9 mouse cellular contexts compared by ENCODE assay signal in the genomic region with DNA sequence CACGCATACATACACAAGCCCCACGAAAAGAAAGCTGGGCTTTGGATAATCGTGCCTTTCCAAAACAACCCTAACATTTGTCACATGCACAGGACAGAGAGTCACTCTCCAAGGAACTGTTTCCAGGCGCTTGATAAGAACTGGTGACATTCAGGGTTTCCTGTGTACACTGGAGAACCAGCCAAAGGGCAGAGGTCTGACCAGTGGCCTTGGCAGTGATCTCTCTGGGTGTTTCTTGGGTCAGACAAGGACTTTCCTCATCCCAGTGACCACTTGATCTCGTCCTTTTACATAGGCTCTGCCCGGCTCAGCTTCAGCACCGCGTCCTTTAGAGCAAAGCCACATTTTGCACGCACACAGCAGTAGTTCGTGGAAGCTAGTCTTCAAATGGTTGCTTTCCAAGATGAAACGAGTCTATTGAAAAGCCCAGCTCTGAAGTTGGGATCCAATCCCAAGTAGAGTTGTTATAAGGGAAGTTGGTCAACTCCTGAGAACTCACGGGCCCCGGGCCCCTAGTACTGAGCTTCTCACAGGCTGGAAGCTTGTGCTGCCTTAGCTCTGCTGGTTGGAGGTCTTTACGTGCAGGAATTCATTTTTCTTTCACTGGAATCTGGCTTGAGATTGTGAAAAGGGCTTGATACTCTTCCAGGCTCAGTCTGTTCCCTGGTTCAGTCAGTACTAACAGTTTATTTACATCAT. TPM values are rescaled to one million over a fixed set of nuclear protein-coding genes. Genes with fewer than 3 reads are reported as not detected.
DNase-seq lines count a peak whose midpoint lies in the region; ATAC-seq lines count a peak whose summit lies in the region.
"Had no signal": no experiment of that assay in that cellular context is flagged by ENCODE, and none has a peak within 500 bp of the region (broad histone marks: within the 10 kb centered on the region; RNA-seq: fewer than 3 reads in every experiment).

No protein-coding gene starts in this region.

- WGBS in midbrain, embryonic 11.5 days: 82% methylated on average over 14 of the region's 14 CpGs
- WGBS in midbrain, embryonic 16.5 days: 74% methylated on average over 14 of the region's 14 CpGs

- no peaks in the 10 kb centered on the region for H3K4me1 ChIP-seq in midbrain, embryonic 11.5 days (ENCODE audit: control insufficient read depth, insufficient read depth, low read length)
- peaks cover 8% of the 10 kb centered on the region for H3K4me1 ChIP-seq in midbrain, embryonic 16.5 days (ENCODE audit: control insufficient read depth, insufficient read depth, low read length)

- H3K36me3 ChIP-seq in midbrain, embryonic 11.5 days (ENCODE audit: control insufficient read depth, insufficient read depth, low read length): no peaks in the 10 kb centered on the region
- H3K36me3 ChIP-seq in midbrain, embryonic 16.5 days (ENCODE audit: control insufficient read depth, insufficient read depth, low read length): no peaks in the 10 kb centered on the region

- no peak overlapping the region for H3K4me2 ChIP-seq in midbrain, embryonic 11.5 days
- H3K4me2 ChIP-seq in midbrain, embryonic 16.5 days (ENCODE audit: low read length): no peak overlapping the region

- H3K9me3 ChIP-seq in midbrain, embryonic 11.5 days (ENCODE audit: control insufficient read depth, low read length): no peaks in the 10 kb centered on the region
- no peaks in the 10 kb centered on the region for H3K9me3 ChIP-seq in midbrain, embryonic 16.5 days (replicated peaks; ENCODE audit: control insufficient read depth, low read length, poor library complexity, severe bottlenecking)

- DNase-seq in adrenal gland, adult (ENCODE audit: inconsistent age in 2 of 2, low spot score in 1 of 2): peak; percentile 77
- DNase-seq in adrenal gland, postnatal 4 days (ENCODE audit: low spot score in 2 of 2): no peak
- DNase-seq in midbrain, embryonic 11.5 days (ENCODE audit: low spot score, missing footprints): peak; percentile 84
- peak; percentile 59 to 70 for DNase-seq in kidney, postnatal 36 days
- DNase-seq in left cerebral cortex, adult 11 months (ENCODE audit: low spot score): no peak
- no peak for DNase-seq in left cerebral cortex, adult 8-10 months (ENCODE audit: low spot score in 2 of 2)
- DNase-seq in layer of hippocampus, postnatal 36 days: no peak

- H3K4me3 ChIP-seq in midbrain, embryonic 11.5 days (ENCODE audit: low read depth, low read length): no peak overlapping the region
- H3K4me3 ChIP-seq in midbrain, embryonic 16.5 days (ENCODE audit: low read depth, low read length): no peak overlapping the region

- no peak overlapping the region for H3K27ac ChIP-seq in midbrain, embryonic 11.5 days (ENCODE audit: low read depth, low read length)
- H3K27ac ChIP-seq in midbrain, embryonic 16.5 days (ENCODE audit: low read length): no peak overlapping the region
- H3K27ac ChIP-seq: hindbrain, postnatal 0 days had no signal

- H3K27me3 ChIP-seq in midbrain, embryonic 11.5 days (ENCODE audit: control insufficient read depth, insufficient read depth, low read length): no peaks in the 10 kb centered on the region
- H3K27me3 ChIP-seq in midbrain, embryonic 16.5 days (ENCODE audit: control insufficient read depth, insufficient read depth, low read depth, low read length): no peaks in the 10 kb centered on the region

- no peak overlapping the region for H3K9ac ChIP-seq in midbrain, embryonic 11.5 days (ENCODE audit: low read length)
- H3K9ac ChIP-seq in midbrain, embryonic 16.5 days (ENCODE audit: low read depth, low read length): no peak overlapping the region

- ATAC-seq in midbrain, embryonic 11.5 days (ENCODE audit: low FRiP score): no peak
- no peak for ATAC-seq in midbrain, embryonic 16.5 days

RNA-seq across cellular contexts. Expression of a gene that starts 34.4 kb away (rescaled TPM):
- total RNA-seq in adrenal gland, postnatal 4 days (2021): 10 to 100 TPM; 24.2 to 28.3 TPM
- 0.65 and 0.93 TPM in 2 replicates for polyA plus RNA-seq in midbrain, embryonic 11.5 days (2014; fragmentation: Nextera tagmentation; extraction: Ambion mirVana)
- 0.92 and 1.5 TPM in 2 replicates for polyA plus RNA-seq in midbrain, embryonic 16.5 days (2015; fragmentation: Nextera tagmentation; extraction: Ambion mirVana)
- 1 to 10 TPM; 4.7 to 6.5 (median 5.6) TPM for total RNA-seq in left cerebral cortex, adult 8-10 months (2022)
- total RNA-seq in layer of hippocampus, postnatal 36 days (2021): 1 to 10 TPM; 2.7 to 3.4 TPM

Comparison
In these comparisons a context has a peak if more than half of its experiments do, and no peak if none do; other contexts are left out.
1. DNase-seq: peak in adrenal gland, adult (2 of 2), midbrain, embryonic 11.5 days (single experiment) and kidney, postnatal 36 days (2 of 2); none in adrenal gland, postnatal 4 days (0 of 2), left cerebral cortex, adult 11 months (single experiment), left cerebral cortex, adult 8-10 months (0 of 2) and layer of hippocampus, postnatal 36 days (0 of 2).